Mouse (Mus musculus) monocyte, adult 2 months (primary cell): Measurements from ENCODE around the gene Cyp2c50.
"Not testable (repeated sequence)": the region's sequence is repeated elsewhere in the genome, so short reads cannot be mapped to it uniquely, and the experiment has no call there.

Source experiments
- DNase-seq, 2 experiments: peaks; one replicate each; pipeline ENCODE4 v3.0.0; 2022; ENCODE audit warnings: low spot score in 2 of 2, low read depth in 1 of 2

Cyp2c50 gene

DNA sequence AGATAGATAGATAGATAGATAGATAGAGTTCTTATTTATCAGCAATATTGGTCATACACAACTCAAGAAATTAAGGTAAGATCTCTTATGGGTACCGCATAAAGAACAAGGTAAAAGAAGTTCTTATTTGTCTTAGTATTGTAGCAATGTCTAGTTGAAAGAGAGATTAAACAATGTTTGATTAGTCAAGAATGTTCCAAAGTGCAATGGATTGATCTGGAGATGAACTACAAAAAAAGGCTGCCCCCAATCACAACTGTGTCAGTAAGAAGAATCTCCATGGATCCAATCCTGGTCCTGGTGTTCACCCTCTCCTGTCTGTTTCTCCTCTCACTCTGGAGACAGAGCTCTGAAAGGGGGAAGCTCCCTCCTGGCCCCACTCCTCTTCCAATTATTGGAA lies at the start of gene Cyp2c50:
Cyp2c50 (plus strand) TSS at position 268 of the 400 bp plus-strand sequence.
- DNase-seq = not testable (repeated sequence)

GRCm38 (mm10) chr19:40073701-40074100 lies 15.8 kb upstream of the Cyp2c50 start, which contains the start of gene Cyp2c54:
Gene Cyp2c54 (minus strand): TSS chr19:40073827.
- no peak for DNase-seq

GRCm38 (mm10) chr19:40088381-40088780 lies 1.1 kb upstream of the Cyp2c50 start:
- no peak for DNase-seq

GRCm38 (mm10) chr19:40091111-40091510 lies 1.6 kb downstream of the Cyp2c50 start:
- no peak for DNase-seq

- DNase-seq = not testable (repeated sequence)
Observed at GRCm38 (mm10) chr19:40119624-40120023, 30.1 kb downstream of the Cyp2c50 start.

DNA sequence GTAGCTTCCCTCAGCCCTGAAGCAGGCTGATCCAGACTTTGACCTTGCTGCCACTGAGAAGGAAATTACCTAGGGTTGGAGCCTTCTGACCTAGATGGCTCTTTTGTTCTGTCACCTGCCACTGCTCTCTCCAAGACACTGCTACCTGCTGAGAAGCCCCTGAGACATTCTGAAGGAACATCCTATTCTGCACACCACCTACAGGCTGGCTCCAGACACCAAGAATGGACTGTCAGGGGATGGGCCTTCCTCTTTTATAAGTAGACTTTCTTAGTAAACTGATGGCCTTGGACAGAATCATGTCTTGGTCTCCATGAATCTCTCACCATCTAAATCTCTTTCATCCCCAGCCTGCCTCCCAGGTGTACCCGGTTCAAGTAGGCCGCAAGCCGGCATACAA lies 35.7 kb downstream of the Cyp2c50 start:
- not testable (repeated sequence) for DNase-seq

- not testable (repeated sequence) for DNase-seq
Observed at GRCm38 (mm10) chr19:40126996-40127395, 37.5 kb downstream of the Cyp2c50 start.
